Mouse (Mus musculus) kidney, adult 11 months (tissue): ENCODE measurements around the gene B230118H07Rik.

Experiments used
- DNase-seq: peaks from one replicate; pipeline ENCODE4 v3.0.0; 2022

B230118H07Rik gene

GRCm38 (mm10) chr2:101649114-101649671 lies at the start of gene B230118H07Rik, which contains the start of gene Rag1:
TSS of gene B230118H07Rik (minus strand) at chr2:101649532.
TSS of gene Rag1 (minus strand) at chr2:101649501.
- no peak for DNase-seq

GRCm38 (mm10) chr2:101695584-101695983 lies 46.3 kb upstream of the B230118H07Rik start:
- no peak for DNase-seq

GRCm38 (mm10) chr2:101693577-101694215 lies 44.4 kb upstream of the B230118H07Rik start:
- DNase-seq, result no peak

- DNase-seq, result no peak
These were observed 43.7 kb upstream of the B230118H07Rik start for GRCm38 (mm10) chr2:101693043-101693442.

DNA sequence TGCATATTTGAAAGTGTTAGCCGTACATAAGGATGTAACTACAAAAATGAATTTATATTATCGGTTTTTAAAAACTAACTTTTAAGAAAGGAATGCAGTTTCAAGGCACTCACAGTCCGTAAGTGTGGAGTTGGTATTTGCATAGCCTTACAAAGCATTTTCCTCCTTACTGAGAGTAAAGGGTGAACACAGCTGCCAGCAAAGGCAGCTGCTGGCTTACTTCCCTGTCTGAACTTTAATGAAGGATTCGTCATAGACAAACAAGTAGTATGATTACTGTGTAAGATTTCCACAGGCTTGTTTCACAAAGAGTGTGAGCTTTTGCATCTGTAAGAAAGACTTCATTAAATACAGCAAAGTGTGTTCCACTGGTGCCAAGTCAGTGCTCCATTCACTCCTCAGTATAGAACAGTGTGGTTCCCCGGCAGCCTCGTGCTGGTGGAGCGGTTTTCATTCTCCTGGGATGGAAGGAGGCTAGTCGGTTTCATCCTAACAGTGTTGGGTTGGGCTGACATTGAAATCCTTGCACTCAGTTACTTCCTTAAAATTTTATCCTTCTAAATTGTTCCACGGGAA lies 41.0 kb upstream of the B230118H07Rik start:
- no peak for DNase-seq

GRCm38 (mm10) chr2:101688011-101688410 lies 38.7 kb upstream of the B230118H07Rik start:
- DNase-seq, result no peak

- peak; percentile 73 for DNase-seq
These were observed 35.1 kb upstream of the B230118H07Rik start for GRCm38 (mm10) chr2:101684421-101684820.

GRCm38 (mm10) chr2:101679164-101679784 lies 29.9 kb upstream of the B230118H07Rik start:
- no peak for DNase-seq

GRCm38 (mm10) chr2:101678236-101679021 lies 29.1 kb upstream of the B230118H07Rik start, which contains the start of gene Traf6:
TSS of gene Traf6 (plus strand) at chr2:101678429.
- DNase-seq, result peak; percentile 80

GRCm38 (mm10) chr2:101673547-101673946 lies 24.2 kb upstream of the B230118H07Rik start:
- DNase-seq, result no peak

DNA sequence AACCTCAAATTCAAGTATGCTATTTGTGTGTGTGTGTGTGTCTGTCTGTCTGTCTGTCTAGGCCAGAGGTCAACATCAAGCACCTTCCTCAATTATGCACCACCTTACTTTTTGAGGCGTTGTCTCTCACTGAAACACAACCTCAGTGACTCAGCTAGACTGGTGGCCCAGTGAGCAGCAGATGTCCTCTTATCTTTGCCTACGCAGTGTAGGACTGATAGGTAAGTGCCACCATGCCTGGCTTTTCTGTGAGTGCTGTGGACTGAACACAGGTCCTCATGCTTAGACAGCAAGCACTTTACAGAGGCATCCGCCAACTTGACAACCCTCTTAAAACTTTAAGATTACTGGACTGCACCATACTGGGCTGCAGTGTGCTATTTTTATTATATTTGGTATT lies 19.4 kb upstream of the B230118H07Rik start:
- no peak for DNase-seq

DNA sequence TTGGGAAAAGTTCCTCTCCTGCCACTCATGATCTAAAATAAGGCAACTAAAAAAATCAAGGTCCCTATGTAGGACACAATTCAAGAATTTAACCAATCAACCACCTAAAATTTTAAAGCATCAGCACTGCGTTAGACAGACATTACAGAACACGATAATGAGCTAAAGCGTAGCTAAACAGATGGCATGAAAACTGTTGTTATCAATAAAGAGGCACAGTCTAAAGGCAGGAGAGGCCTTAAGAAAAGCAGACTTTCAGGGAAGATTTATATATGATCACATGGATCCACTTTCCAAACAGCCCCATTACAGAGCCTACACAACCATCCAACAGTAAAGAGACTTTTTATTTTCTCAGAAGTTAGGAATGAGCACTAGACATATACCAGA lies 16.4 kb upstream of the B230118H07Rik start:
- DNase-seq, result no peak

DNA sequence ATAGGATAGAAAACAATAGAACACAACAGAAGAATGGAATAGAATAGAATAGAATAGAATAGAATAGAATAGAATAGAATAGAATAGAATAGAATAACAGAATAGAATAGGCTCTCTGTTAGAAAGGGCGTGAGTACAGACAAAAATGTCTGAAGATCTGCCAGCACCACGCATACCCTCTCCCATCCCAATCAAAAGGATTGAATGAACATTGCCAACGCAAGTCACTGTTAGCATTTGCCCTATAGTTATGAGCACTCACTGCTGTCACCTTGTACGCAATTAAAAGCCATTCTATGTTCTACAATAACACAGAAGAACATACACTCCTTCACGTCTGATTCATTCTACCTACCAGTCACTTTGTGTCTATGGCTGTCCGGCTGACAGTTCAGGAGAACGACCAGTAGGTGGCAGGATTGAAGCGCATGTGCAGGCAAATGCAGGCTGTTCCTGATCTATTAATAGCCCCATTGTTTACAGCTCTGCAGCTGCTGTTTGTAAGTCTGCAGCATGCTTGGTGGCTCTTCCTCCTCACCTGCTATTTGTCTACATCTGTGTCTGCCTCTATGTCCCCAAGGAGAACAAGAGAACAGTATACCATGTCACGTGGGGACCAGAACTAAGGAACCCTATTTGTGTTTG lies 15.8 kb upstream of the B230118H07Rik start:
- DNase-seq, result peak; percentile 69

DNA sequence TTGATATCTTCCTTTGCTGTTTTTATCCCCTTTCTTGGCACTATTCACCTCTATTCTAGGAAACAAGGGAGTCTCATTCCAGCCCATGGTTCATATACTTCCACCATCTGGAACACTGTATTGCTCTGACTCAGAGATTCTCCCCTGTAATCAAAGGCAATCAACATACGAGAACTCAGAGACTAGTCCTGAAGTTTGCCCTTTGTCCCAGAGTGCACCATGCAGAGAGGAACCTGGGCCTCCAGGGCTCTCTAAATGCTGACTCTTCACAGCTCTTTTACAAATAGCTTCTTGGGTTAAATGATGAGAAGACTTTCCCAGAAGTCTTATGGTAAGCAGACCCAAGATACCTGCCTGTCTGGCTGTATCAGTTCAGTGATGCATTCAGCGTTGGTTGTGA lies 11.2 kb upstream of the B230118H07Rik start:
- no peak for DNase-seq

GRCm38 (mm10) chr2:101652921-101653597 lies 3.7 kb upstream of the B230118H07Rik start:
- peak; percentile 55 for DNase-seq

GRCm38 (mm10) chr2:101652204-101652920 lies 3.0 kb upstream of the B230118H07Rik start:
- no peak for DNase-seq

DNA sequence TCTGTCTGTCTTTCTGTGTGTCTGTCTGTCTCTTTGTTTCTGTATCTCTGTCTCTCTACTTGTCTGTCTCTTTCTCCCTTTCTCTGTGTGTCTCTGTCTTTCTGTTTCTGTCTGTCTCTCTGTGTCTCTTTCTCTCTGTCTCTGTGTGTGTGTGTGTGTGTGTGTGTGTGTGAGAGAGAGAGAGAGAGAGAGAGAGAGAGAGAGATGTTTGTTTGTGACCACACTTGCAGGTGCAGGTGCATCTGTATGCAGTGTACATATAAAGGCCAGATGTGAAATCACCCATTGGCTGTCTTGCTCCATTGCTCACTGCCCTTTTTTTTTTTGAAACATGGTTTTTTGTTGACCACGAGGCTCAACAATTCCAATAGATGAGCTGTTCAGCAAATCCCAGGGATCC lies 1.1 kb upstream of the B230118H07Rik start:
- DNase-seq, result no peak

DNA sequence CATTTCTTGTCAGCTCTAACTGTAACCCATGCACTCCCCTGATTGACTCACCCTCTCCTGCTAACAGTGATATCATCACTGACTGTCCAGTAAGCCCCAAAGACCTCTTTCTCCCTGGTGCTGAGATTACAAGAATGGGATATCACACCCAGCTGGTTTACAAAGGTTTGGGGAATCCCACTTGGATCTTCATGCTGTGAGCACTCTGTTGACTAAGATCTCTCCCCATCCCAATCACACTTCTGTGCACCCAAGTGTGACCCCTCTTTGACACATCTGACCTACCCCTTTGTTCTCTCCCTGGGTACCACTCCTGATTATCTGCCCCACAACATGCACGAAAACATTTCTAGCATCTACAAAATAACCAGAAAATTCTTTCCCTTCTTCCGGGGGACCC lies 971 bp downstream of the B230118H07Rik start:
- DNase-seq, result no peak

DNA sequence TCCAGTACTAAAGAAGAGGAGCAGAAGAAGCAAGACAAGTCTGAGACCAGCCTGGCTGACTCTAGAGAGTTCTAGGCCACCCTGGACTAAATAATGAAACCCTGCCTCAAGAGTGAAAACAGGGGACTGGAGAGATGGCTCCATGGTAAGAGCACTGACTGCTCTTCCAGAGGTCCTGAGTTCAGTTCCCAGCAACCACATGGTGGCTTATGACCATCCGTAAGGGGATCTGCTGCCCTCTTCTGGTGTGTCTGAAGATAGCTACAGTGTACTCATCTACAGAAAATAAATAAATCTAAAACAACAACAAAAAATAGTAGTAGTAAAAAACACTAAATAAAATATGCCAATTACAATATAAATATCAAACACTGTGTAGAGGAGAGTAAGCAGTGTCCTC lies 3.5 kb downstream of the B230118H07Rik start:
- DNase-seq, result no peak

DNA sequence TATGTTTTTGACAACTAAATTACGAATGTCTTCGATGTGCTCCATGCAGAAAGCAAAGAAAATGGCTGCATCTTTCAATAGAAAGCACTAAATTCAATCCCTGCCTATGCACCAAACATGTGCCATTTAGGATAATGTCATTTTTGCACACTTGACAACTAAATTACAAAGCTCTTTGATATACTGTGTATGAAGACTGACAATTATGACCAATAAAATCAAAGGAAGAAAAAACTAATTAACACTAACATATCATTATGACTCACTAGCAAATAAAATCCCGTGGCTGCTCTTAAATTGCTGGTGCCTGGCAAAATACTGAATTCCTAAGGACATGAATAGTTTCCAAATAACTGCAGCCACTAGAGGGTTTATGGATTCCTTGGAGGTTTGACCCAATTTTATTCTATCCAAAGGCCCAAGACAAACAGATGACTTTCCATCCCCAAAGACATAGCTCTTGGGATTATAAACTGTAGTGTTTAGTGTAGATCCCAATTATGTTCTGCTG lies 9.4 kb downstream of the B230118H07Rik start:
- no peak for DNase-seq
